Mouse (Mus musculus) liver, postnatal 0 days (tissue): ENCODE results near the gene Plcb2.

ENCODE experiments used
- CTCF ChIP-seq: sonication (generic); IDR thresholded peaks from 2 replicates; pipeline ENCODE4 v1.5.1; 2016; ENCODE audit warnings: antibody characterized with exemption, low read depth
- EP300 ChIP-seq: IDR thresholded peaks from 2 replicates; pipeline ENCODE4 v1.6.1; 2016; ENCODE audit warnings: antibody characterized with exemption, low read depth, mild to moderate bottlenecking

DNA sequence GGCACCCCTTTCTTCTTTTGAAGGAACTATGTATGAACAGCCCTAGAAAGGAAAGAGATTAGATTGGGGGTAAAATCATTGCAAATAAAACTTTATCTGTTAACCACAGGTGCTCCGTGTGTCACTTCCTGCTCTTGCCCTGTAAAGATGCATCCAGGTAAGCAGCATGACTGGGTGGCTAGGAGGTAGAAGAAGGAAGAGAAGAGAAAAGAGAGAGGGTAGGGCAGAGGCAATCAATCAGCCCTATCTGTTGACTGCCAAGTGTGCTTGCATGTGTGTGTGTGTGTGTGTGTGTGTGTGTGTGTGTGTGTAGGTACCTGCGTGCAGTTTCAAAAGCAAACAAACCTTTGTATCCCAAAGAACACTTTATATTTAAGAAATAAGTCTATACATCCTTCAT, 46.3 kb upstream of the Plcb2 start:
- no peak for TF ChIP-seq CTCF
- TF ChIP-seq EP300, result no peak
